Mouse (Mus musculus) stomach, postnatal 0 days (tissue): Measurements from ENCODE around the gene Vmn1r220.
"Not testable (repeated sequence)": the region's sequence is repeated elsewhere in the genome, so short reads cannot be mapped to it uniquely, and the experiment has no call there.

ENCODE experiments used
- CTCF ChIP-seq: IDR thresholded peaks from 2 replicates; pipeline ENCODE4 v1.5.1; 2016; ENCODE audit warnings: antibody characterized with exemption, low read depth, mild to moderate bottlenecking, moderate library complexity
- EP300 ChIP-seq: optimal IDR thresholded peaks from 2 replicates; pipeline ENCODE3; 2016; ENCODE audit warnings: antibody characterized with exemption

DNA sequence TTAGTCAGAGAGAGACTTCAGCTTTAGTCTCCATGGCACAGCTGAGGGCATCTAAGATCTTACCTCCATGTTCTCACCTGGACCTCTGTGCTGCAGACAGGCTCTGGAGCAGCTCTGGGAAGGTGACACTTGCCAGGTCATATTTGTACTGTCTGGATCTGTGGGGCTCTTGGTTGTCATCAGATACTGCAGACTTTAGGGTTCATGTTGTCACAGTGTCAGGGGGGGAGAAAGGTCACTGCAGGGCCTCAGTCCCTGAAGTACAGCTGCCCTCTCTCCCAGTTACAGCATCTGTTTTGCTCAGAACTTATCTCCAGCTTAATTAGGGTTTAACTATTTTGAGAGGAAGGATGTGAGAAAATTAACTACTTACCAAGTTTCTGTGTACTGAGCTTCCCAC, 48.1 kb upstream of the Vmn1r220 start, which contains the start of gene Vmn1r222:
- not testable (repeated sequence) for TF ChIP-seq CTCF, EP300
